Mouse (Mus musculus) yolk sac, embryonic 10.5 days (tissue): ENCODE data around the gene 1700123K08Rik.
"Not testable (repeated sequence)": the region's sequence is repeated elsewhere in the genome, so short reads cannot be mapped to it uniquely, and the experiment has no call there.

Experiments
- DNase-seq: peaks from one replicate; pipeline ENCODE4 v3.0.0-alpha.2; 2017; ENCODE audit warnings: low spot score

1700123K08Rik gene

DNA sequence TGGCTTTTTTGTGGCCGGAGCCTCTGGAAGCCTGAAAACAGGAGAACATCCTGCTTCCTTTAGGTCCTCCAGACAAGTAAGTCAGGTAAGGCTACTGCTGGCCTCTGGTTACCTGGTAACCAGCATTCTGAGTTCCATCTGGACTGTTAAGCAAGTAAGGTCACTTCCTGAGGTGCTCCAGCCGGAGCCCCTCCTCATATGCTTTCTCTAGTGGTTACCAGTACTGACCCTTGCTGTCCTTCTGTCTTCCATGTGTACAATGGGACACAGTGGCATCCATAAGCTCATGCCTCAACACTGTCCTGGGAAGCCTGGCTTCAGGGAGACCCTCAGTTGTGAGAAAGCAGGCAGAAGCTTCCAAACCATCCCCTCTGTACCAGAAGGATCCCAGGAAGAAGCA is at the start of gene 1700123K08Rik:
Gene 1700123K08Rik (minus strand): TSS at position 101 of the 400 bp plus-strand sequence.
- DNase-seq: not testable (repeated sequence)

DNA sequence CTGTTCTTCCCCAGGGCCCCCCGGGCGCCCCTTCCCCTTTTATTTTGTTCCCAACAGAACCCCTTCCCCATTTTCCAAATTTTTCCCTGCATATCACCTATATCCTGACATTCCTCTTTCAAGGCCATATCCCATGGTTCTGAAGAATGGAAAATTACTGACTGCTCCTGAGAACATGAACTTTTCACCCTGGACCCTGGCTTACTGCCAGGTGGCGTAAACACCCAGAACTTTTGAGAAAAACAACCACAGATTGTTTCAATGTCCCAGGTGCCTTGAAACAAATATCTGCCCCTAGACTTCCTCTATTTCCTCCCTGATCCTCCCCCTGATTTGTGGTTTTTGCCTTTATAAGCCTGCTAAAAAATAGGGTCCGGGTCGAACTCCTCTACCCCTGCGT is 22.9 kb upstream of the 1700123K08Rik start:
- no peak for DNase-seq

- no peak for DNase-seq
These were observed 7.1 kb upstream of the 1700123K08Rik start for GRCm38 (mm10) chr5:138571623-138572022.

DNA sequence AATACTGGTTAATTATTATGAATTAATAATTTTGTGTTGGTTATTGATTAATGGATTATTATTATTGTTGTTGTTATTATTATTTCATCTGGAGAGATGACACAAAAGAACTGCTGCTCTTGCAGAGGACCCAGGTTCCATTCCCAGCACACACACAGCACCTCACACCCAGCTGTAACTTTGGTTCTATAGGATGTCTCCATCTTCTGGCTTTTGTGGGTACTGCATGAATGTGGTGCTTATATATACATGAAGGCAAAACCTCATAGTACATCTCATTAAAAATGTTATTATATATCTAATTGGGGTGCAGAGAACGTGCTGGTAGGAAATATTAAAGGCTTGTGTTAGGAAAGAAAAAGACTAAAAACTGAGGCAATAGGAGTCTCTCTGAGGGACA is 11.8 kb downstream of the 1700123K08Rik start:
- DNase-seq: no peak

- DNase-seq: no peak
These were observed 32.0 kb downstream of the 1700123K08Rik start for GRCm38 (mm10) chr5:138532491-138532890.
